Mouse (Mus musculus): ENCODE results near the gene Osbpl6. TPM values are rescaled to one million over a fixed set of nuclear protein-coding genes. Genes with fewer than 3 reads are reported as not detected.

The Osbpl6 gene
- polyA plus RNA-seq, 1 experiment from 2014 or later, result 13.8 TPM

DNA sequence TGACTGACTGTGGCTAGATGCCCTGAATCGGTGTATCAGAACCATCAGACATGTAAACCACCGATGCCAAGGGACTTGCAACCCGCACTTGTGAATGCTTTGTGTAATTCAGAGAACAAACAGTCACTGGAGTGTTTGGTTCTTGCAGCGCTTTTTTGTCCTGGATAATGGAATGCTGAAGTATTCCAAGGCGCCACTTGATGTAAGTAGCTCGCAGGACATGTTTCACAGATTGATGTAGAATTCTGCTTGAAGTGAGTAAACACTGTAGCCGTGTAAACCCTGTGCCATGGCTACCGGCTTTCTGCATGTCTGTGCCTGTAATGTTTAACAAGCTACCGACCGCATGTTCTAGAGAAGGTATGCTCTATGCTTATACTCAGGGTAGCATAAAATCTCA, 141.9 kb downstream of the Osbpl6 start:
- DNase-seq (ENCODE audit: low spot score) (no peak), ATAC-seq (replicated peaks; ENCODE audit: low FRiP score) (no peak)
- H3K4me2 ChIP-seq (ENCODE audit: low read depth, low read length, severe bottlenecking), result no peak overlapping the region
- no peaks in the 10 kb centered on the region for H3K36me3 ChIP-seq (ENCODE audit: control insufficient read depth, insufficient read depth, low read length)
- H3K27ac ChIP-seq (ENCODE audit: low read depth, low read length), result no peak overlapping the region
- no peak overlapping the region for H3K4me3 ChIP-seq (ENCODE audit: low read depth, low read length)
- H3K9me3 ChIP-seq (ENCODE audit: control insufficient read depth, low read length), result no peaks in the 10 kb centered on the region
- no peaks in the 10 kb centered on the region for H3K4me1 ChIP-seq (replicated peaks; ENCODE audit: control insufficient read depth, insufficient read depth, low read length)
- 90% methylated on average over 10 of the region's 10 CpGs for WGBS
- H3K9ac ChIP-seq (ENCODE audit: low read length), result no peak overlapping the region
- H3K27me3 ChIP-seq (ENCODE audit: control insufficient read depth, insufficient read depth, low read length), result no peaks in the 10 kb centered on the region

DNA sequence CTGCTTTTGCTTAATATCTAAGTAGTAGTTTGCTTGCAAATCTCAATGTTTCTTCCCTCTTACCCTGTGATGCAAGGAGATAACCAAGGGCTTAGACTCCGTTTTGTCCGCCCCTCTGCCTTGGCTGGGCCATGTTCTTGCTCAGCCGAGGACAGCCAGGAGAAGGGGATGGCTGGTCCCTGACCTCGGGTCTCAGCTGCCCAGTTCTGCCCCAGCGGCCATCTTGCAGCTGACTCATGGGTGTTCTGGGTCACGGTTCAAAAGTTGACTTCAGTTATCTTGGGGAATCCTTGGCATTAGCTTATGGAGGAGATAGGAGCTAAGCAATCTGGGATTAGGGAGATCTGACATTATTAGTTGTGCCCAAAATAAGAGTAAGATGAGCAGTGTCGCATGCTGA, 142.5 kb downstream of the Osbpl6 start:
- no peak overlapping the region for H3K27ac ChIP-seq (ENCODE audit: low read depth, low read length)

DNA sequence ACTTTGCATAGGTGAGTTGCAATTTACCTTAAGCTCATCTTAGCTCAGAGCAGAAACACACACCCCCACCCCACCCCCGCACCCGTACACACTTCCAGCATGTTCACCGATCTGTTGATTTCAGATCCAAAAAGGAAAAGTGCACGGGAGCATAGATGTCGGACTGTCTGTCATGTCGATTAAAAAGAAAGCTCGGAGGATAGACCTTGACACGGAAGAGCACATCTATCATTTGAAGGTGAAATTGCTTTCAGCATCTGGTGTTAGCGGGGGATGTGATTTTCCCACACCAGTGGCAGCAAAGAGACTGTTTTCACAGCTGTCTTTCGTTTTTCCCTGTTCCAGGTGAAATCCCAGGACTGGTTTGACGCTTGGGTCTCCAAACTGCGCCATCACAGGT, 143.0 kb downstream of the Osbpl6 start:
- Histone ChIP-seq H3K4me3 (ENCODE audit: low read depth, low read length) (no peak overlapping the region), H3K27ac (ENCODE audit: low read depth, low read length) (no peak overlapping the region), H3K27me3 (ENCODE audit: control insufficient read depth, insufficient read depth, low read length) (no peaks in the 10 kb centered on the region), H3K9me3 (ENCODE audit: control insufficient read depth, low read length) (no peaks in the 10 kb centered on the region), H3K36me3 (ENCODE audit: control insufficient read depth, insufficient read depth, low read length) (no peaks in the 10 kb centered on the region), H3K9ac (ENCODE audit: low read length) (no peak overlapping the region), H3K4me1 (replicated peaks; ENCODE audit: control insufficient read depth, insufficient read depth, low read length) (no peaks in the 10 kb centered on the region), H3K4me2 (ENCODE audit: low read depth, low read length, severe bottlenecking) (no peak overlapping the region)
- DNase-seq (ENCODE audit: low spot score), result no peak
- ATAC-seq (replicated peaks; ENCODE audit: low FRiP score), result no peak
- 90% methylated on average over 12 of the region's 12 CpGs for WGBS

More for the DNA sequence above, 142.5 kb downstream of the Osbpl6 start:
- no peaks in the 10 kb centered on the region for H3K27me3 ChIP-seq (ENCODE audit: control insufficient read depth, insufficient read depth, low read length)
- no peak overlapping the region for H3K4me2 ChIP-seq (ENCODE audit: low read depth, low read length, severe bottlenecking)
- no peaks in the 10 kb centered on the region for H3K4me1 ChIP-seq (replicated peaks; ENCODE audit: control insufficient read depth, insufficient read depth, low read length)
- no peak overlapping the region for H3K4me3 ChIP-seq (ENCODE audit: low read depth, low read length)
- no peaks in the 10 kb centered on the region for H3K9me3 ChIP-seq (ENCODE audit: control insufficient read depth, low read length)
- WGBS, result 84% methylated on average over 7 of the region's 7 CpGs
- ATAC-seq (replicated peaks; ENCODE audit: low FRiP score), result no peak
- no peak for DNase-seq (ENCODE audit: low spot score)
- no peak overlapping the region for H3K9ac ChIP-seq (ENCODE audit: low read length)
- H3K36me3 ChIP-seq (ENCODE audit: control insufficient read depth, insufficient read depth, low read length), result no peaks in the 10 kb centered on the region

DNA sequence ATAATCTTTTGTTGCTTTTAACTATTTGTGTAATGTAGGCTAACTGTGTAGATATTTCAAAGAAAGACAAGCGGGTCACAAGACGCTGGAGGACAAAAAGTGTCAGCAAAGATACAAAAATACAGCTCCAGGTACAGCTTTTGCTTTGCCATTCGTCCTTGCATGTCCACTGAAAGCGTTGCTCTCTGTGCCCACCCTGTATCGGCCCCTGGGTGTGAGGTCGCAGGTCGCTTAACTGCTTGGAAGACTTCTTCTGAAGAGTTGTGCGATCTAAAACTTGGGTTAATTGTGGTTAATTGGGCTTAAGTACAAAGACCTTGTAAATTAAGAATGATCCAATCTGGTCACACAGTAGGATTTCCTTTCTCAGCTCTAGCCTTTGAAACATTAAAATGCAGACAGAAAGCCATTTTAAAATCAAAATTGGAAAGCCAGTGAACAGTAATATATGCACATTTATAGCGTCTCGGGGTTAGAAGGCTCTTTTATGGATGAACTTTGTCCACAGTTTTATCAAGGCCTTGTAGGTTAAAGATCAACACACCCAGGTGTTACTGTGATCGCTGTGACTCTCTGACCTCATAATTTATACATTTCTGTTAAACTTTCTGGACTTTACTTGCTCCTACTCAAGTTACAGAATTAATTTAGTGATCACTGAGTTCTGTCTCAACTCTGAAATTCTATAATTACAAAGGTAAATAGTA, 149.7 kb downstream of the Osbpl6 start:
- H3K27ac ChIP-seq (ENCODE audit: low read depth, low read length), result no peak overlapping the region
- DNase-seq (ENCODE audit: low spot score) (no peak), ATAC-seq (replicated peaks; ENCODE audit: low FRiP score) (no peak)
- no peaks in the 10 kb centered on the region for H3K4me1 ChIP-seq (replicated peaks; ENCODE audit: control insufficient read depth, insufficient read depth, low read length)
- H3K4me2 ChIP-seq (ENCODE audit: low read depth, low read length, severe bottlenecking), result no peak overlapping the region
- no peaks in the 10 kb centered on the region for H3K27me3 ChIP-seq (ENCODE audit: control insufficient read depth, insufficient read depth, low read length)
- WGBS, result 69% methylated on average over 11 of the region's 11 CpGs
- no peak overlapping the region for H3K4me3 ChIP-seq (ENCODE audit: low read depth, low read length)
- no peak overlapping the region for H3K9ac ChIP-seq (ENCODE audit: low read length)
- H3K36me3 ChIP-seq (ENCODE audit: control insufficient read depth, insufficient read depth, low read length), result no peaks in the 10 kb centered on the region
- no peaks in the 10 kb centered on the region for H3K9me3 ChIP-seq (ENCODE audit: control insufficient read depth, low read length)

DNA sequence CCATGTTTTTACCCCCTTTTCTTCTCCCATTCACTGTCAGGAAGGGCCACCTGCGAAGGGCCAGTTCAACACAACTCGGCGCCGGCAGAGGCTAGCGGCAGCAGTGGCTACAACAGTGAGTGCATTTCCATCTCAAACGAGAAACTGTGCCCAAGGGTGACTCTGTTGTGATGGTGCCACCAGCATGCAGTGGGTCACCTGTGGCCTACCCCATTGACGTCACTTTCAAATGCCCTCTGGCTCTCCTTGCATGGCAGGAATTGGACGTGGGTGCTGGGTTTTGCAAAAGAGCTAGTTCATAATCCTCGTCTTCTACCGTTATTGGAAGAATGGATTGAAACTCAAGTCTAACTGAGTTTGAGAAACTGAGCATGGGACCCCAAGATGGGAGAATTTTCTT, 153.8 kb downstream of the Osbpl6 start:
- Histone ChIP-seq H3K9ac (ENCODE audit: low read length) (no peak overlapping the region), H3K27me3 (ENCODE audit: control insufficient read depth, insufficient read depth, low read length) (no peaks in the 10 kb centered on the region), H3K4me2 (ENCODE audit: low read depth, low read length, severe bottlenecking) (no peak overlapping the region), H3K4me1 (replicated peaks; ENCODE audit: control insufficient read depth, insufficient read depth, low read length) (no peaks in the 10 kb centered on the region), H3K36me3 (ENCODE audit: control insufficient read depth, insufficient read depth, low read length) (no peaks in the 10 kb centered on the region), H3K9me3 (ENCODE audit: control insufficient read depth, low read length) (no peaks in the 10 kb centered on the region), H3K4me3 (ENCODE audit: low read depth, low read length) (no peak overlapping the region), H3K27ac (ENCODE audit: low read depth, low read length) (no peak overlapping the region)
- DNase-seq (ENCODE audit: low spot score) (no peak), ATAC-seq (replicated peaks; ENCODE audit: low FRiP score) (no peak)
- WGBS, result 89% methylated on average over 10 of the region's 10 CpGs

DNA sequence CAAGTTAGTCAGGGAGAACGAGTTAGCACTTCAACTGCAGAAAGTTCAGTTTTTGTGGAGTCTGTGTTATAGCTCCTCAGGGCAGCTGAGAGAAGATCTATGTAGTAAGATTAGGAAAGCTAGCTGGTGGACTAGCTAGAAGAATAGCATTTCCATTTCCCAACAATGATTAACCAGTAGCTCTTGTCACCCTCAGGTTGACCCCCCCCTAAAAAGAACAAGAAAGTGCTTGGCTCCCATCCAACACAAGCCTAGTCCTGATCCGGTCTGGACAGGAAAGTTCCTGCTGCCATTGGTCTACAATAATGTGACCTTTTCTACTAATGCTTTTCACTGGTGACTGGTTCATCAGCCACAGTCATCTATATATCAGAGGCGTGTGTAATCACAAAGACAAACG, 157.6 kb downstream of the Osbpl6 start:
- H3K4me3 ChIP-seq (ENCODE audit: low read depth, low read length), result no peak overlapping the region
- no peaks in the 10 kb centered on the region for H3K4me1 ChIP-seq (replicated peaks; ENCODE audit: control insufficient read depth, insufficient read depth, low read length)
- no peak for DNase-seq (ENCODE audit: low spot score)
- no peak overlapping the region for H3K9ac ChIP-seq (ENCODE audit: low read length)
- no peaks in the 10 kb centered on the region for H3K27me3 ChIP-seq (ENCODE audit: control insufficient read depth, insufficient read depth, low read length)
- no peaks in the 10 kb centered on the region for H3K9me3 ChIP-seq (ENCODE audit: control insufficient read depth, low read length)
- H3K27ac ChIP-seq (ENCODE audit: low read depth, low read length), result no peak overlapping the region
- no peak overlapping the region for H3K4me2 ChIP-seq (ENCODE audit: low read depth, low read length, severe bottlenecking)
- no peak for ATAC-seq (replicated peaks; ENCODE audit: low FRiP score)
- H3K36me3 ChIP-seq (ENCODE audit: control insufficient read depth, insufficient read depth, low read length), result no peaks in the 10 kb centered on the region
- whole genome bisulfite sequencing, result 86% methylated on average over 4 of the region's 4 CpGs

DNA sequence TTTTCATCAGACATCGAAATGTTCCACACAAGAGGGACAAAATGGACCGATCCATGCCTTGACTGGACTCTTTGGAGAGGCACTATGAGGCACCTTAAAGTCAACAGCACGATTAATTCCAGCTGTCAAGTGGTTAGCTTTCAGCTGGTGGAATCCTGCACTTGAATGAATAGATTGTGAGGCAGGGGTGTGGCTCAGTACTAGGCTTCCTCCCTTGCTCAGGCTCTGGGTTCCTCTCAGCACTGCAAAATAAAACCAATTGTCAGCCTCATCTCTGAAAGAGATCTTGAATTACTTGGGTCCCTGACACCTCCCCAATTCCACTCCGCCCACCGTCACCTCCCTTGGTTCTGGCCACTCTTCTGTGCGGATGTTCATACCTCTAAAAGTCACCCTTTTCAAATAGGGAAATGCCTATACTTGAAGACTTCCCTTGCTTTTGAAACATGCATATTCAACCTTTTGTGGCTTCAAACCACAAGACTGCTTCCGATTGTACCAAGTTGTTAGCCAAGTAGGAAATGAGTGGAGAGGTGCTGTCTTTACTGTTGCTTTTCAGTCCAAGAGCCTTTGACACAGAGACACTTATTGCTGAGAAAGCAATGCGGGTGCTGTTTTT, 160.7 kb downstream of the Osbpl6 start:
- Histone ChIP-seq H3K4me2 (ENCODE audit: low read depth, low read length, severe bottlenecking) (no peak overlapping the region), H3K27ac (ENCODE audit: low read depth, low read length) (no peak overlapping the region), H3K27me3 (ENCODE audit: control insufficient read depth, insufficient read depth, low read length) (no peaks in the 10 kb centered on the region), H3K4me3 (ENCODE audit: low read depth, low read length) (no peak overlapping the region), H3K4me1 (replicated peaks; ENCODE audit: control insufficient read depth, insufficient read depth, low read length) (no peaks in the 10 kb centered on the region), H3K36me3 (ENCODE audit: control insufficient read depth, insufficient read depth, low read length) (no peaks in the 10 kb centered on the region), H3K9ac (ENCODE audit: low read length) (no peak overlapping the region), H3K9me3 (ENCODE audit: control insufficient read depth, low read length) (no peaks in the 10 kb centered on the region)
- 90% methylated on average over 8 of the region's 8 CpGs for WGBS
- ATAC-seq (replicated peaks; ENCODE audit: low FRiP score) (no peak), DNase-seq (ENCODE audit: low spot score) (no peak)

DNA sequence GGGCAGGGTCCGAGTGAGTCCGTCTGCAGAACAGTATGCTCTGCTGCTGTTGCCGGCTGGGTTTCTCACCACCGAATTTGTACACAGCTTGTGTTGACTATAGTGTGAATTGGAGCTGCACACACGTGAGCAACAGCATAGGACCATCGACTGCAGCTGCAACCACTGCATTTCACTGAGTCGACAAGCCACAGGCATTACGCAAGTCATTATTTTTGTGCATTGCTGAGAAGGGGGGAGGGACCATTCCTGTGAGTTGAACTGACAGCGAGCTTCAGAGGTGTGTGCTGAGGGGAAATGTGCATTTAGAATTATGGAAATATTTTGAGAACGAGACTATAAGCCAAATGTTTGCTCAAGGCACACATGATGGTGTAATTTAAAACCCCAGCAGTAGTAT, 165.2 kb downstream of the Osbpl6 start:
- Histone ChIP-seq H3K4me3 (ENCODE audit: low read depth, low read length) (no peak overlapping the region), H3K9me3 (ENCODE audit: control insufficient read depth, low read length) (no peaks in the 10 kb centered on the region), H3K4me1 (replicated peaks; ENCODE audit: control insufficient read depth, insufficient read depth, low read length) (no peaks in the 10 kb centered on the region), H3K27ac (ENCODE audit: low read depth, low read length) (no peak overlapping the region), H3K9ac (ENCODE audit: low read length) (no peak overlapping the region), H3K27me3 (ENCODE audit: control insufficient read depth, insufficient read depth, low read length) (no peaks in the 10 kb centered on the region), H3K36me3 (ENCODE audit: control insufficient read depth, insufficient read depth, low read length) (no peaks in the 10 kb centered on the region), H3K4me2 (ENCODE audit: low read depth, low read length, severe bottlenecking) (no peak overlapping the region)
- ATAC-seq (replicated peaks; ENCODE audit: low FRiP score) (no peak), DNase-seq (ENCODE audit: low spot score) (no peak)
- WGBS, result 84% methylated on average over 10 of the region's 10 CpGs

DNA sequence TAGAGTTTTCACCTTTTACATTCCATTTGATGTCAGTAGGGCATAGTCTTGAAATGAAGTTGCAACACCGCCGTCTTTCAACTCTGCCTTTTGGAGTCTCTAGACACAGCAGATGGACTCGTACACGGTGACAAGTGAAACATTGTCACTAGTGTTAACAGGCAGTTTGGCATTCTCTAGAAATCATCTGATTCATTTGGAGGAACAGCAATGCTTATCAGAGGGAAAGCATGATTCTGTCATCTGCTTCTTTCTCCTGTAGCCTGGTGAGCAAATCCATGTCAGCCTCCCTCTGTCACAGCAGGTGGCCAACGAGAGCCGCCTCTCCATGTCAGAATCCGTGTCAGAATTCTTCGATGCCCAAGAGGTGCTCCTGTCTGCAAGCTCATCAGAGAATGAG, 172.6 kb downstream of the Osbpl6 start:
- 88% methylated on average over 8 of the region's 8 CpGs for WGBS
- no peaks in the 10 kb centered on the region for H3K4me1 ChIP-seq (replicated peaks; ENCODE audit: control insufficient read depth, insufficient read depth, low read length)
- H3K4me3 ChIP-seq (ENCODE audit: low read depth, low read length), result no peak overlapping the region
- H3K9ac ChIP-seq (ENCODE audit: low read length), result no peak overlapping the region
- H3K27ac ChIP-seq (ENCODE audit: low read depth, low read length), result no peak overlapping the region
- no peak for DNase-seq (ENCODE audit: low spot score)
- H3K27me3 ChIP-seq (ENCODE audit: control insufficient read depth, insufficient read depth, low read length), result no peaks in the 10 kb centered on the region
- ATAC-seq (replicated peaks; ENCODE audit: low FRiP score), result no peak
- no peaks in the 10 kb centered on the region for H3K9me3 ChIP-seq (ENCODE audit: control insufficient read depth, low read length)
- H3K36me3 ChIP-seq (ENCODE audit: control insufficient read depth, insufficient read depth, low read length), result no peaks in the 10 kb centered on the region
- no peak overlapping the region for H3K4me2 ChIP-seq (ENCODE audit: low read depth, low read length, severe bottlenecking)
